Mouse (Mus musculus): ENCODE measurements around the gene Zfp579. TPM values are rescaled to one million over a fixed set of nuclear protein-coding genes. Genes with fewer than 3 reads are reported as not detected.
A peak's percentile ranks its signal among the peaks of the same experiment; 100 is the strongest.

Gene Zfp579
- polyA plus RNA-seq (2015; fragmentation: Nextera tagmentation; extraction: Ambion mirVana) = 65.2 and 68.4 TPM in 2 replicates

- Histone ChIP-seq H3K36me3 (peaks cover 33% of the 10 kb centered on the region), H3K9ac (replicated peaks) (peak within 1 kb of the TSS; percentile 81), H3K4me2 (replicated peaks) (peak within 1 kb of the TSS; percentile 94), H3K9me3 (no peaks in the 10 kb centered on the region), H3K27ac (peak within 1 kb of the TSS; percentile 87), H3K27me3 (0 out of 2 replicates have a peak, but pooled peaks cover 9% of the 10 kb centered on the region), H3K4me3 (replicated peaks) (peak within 1 kb of the TSS; percentile 68), H3K4me1 (replicated peaks) (peaks cover 40% of the 10 kb centered on the region)
- peak; percentile 88 for ATAC-seq
- WGBS = 4% methylated on average over 15 of the region's 26 CpGs
These were observed at the start of gene Zfp579 for GRCm38 (mm10) chr7:4996003-4996895. Zfp579 (minus strand) TSS chr7:4996158.

DNA sequence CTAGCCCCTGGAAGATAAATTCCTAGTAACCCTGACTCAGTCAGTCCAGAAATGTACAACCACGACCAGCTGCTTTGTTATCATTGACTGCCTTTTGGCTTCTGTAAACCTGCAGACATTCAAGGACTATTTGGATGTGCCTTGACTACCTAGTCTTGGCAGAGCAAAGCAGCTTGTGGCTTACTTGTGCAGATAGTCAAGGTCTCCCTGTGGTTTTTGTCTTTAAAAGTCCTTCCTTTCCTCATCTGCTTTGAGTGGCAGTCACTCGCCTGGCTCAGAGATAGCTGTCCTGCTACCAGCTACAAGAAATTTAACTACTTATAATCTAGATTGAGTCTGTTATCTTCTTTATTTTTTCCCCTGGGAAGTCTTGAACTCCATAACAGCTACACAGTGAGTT is 49.0 kb upstream of the Zfp579 start:
- Histone ChIP-seq H3K4me1 (replicated peaks) (0 out of 2 replicates have a peak, but pooled peaks cover 1% of the 10 kb centered on the region), H3K27ac (no peak overlapping the region), H3K36me3 (peaks cover 4% of the 10 kb centered on the region), H3K27me3 (no peaks in the 10 kb centered on the region), H3K4me3 (replicated peaks) (no peak overlapping the region), H3K4me2 (replicated peaks) (no peak overlapping the region), H3K9ac (replicated peaks) (no peak overlapping the region), H3K9me3 (no peaks in the 10 kb centered on the region)
- no peak for ATAC-seq
- 74% methylated on average over 2 of the region's 2 CpGs for WGBS

DNA sequence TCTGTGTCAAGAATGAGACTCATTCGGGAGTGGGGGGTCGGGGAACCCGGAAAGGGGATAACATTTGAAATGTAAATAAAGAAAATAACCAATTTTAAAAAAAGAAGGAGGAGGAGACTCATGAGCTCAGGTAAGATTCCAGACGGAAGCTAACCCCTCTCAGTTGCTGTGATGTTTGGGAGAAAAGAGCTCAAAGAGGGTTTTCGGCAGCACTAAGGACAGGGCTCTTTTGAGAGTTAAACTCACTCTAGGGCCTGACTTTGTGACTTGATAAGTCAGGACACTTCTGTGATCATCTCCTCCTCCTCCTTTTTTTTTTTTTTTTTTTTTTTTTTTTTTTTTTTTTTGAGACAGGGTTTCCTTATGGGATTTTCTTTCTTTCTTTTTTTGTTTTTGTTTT is 43.0 kb upstream of the Zfp579 start:
- no peak for ATAC-seq

DNA sequence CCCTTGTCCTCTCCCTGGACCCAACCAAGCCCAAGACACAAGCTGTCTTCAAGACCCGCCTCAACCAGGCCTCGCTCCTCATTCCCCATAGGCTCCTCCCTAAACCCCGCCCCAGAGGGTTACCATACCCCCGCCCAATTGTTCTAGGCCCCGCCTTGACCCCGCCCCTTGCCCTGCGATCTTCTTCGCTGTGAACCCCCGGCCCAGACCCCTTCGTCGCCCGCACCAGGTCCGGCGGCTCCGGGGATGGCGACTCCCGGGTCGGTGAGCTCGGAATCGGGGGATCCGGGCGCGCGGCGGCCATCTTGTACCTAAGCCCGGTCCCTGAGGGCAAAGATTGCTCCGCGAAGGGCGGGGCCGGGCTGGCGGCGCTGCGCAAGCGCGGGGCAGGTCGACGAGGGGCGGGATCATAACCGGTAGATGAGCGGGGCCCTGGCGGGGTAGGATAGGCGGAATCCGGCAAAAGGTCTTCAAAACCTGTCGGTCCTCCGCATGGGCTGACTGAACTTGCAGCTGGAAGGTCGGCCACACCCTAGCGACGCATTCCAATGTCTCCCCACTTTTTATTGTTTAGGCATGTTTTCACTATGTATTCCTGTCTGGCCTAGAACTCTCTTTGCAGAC is 42.3 kb upstream of the Zfp579 start, which contains the start of gene Zfp784:
TSS of gene Zfp784 (minus strand) at position 338 of the 624 bp plus-strand sequence.
- H3K4me2 ChIP-seq (replicated peaks) = peak within 1 kb of the TSS; percentile 60
- H3K27me3 ChIP-seq = no peaks in the 10 kb centered on the region
- H3K9me3 ChIP-seq = no peaks in the 10 kb centered on the region
- under 1% methylated on average over 48 of the region's 48 CpGs for WGBS
- H3K9ac ChIP-seq (replicated peaks) = peak within 1 kb of the TSS; percentile 79
- H3K4me3 ChIP-seq (replicated peaks) = peak within 1 kb of the TSS; percentile 64
- peaks cover 23% of the 10 kb centered on the region for H3K4me1 ChIP-seq (replicated peaks)
- H3K27ac ChIP-seq = peak within 1 kb of the TSS; percentile 97
- peaks cover 36% of the 10 kb centered on the region for H3K36me3 ChIP-seq
- ATAC-seq = peak; percentile 97

More for the DNA sequence above, 43.0 kb upstream of the Zfp579 start:
- Histone ChIP-seq H3K9me3 (no peaks in the 10 kb centered on the region), H3K36me3 (peaks cover 29% of the 10 kb centered on the region), H3K27ac (peak overlapping the region; percentile 97; the same call in 1 of the 2 replicates), H3K27me3 (no peaks in the 10 kb centered on the region), H3K4me3 (replicated peaks) (peak overlapping the region; percentile 64), H3K4me1 (replicated peaks) (peaks cover 23% of the 10 kb centered on the region), H3K9ac (replicated peaks) (peak overlapping the region; percentile 79), H3K4me2 (replicated peaks) (peak overlapping the region; percentile 60)
- 31% methylated on average over 5 of the region's 5 CpGs for WGBS

- 88% methylated on average over 8 of the region's 8 CpGs for WGBS
These were observed 41.5 kb upstream of the Zfp579 start for GRCm38 (mm10) chr7:5037467-5037866.

GRCm38 (mm10) chr7:5037026-5037425 is 41.1 kb upstream of the Zfp579 start:
- Histone ChIP-seq H3K9ac (replicated peaks) (no peak overlapping the region), H3K36me3 (peaks cover 48% of the 10 kb centered on the region), H3K9me3 (no peaks in the 10 kb centered on the region), H3K4me1 (replicated peaks) (peaks cover 23% of the 10 kb centered on the region), H3K4me3 (replicated peaks) (no peak overlapping the region), H3K4me2 (replicated peaks) (0 out of 2 replicates have a peak overlapping the region, but pooled peaks have one; percentile 60), H3K27ac (no peak overlapping the region), H3K27me3 (no peaks in the 10 kb centered on the region)
- ATAC-seq = no peak
- 94% methylated on average over 7 of the region's 7 CpGs for WGBS

More at GRCm38 (mm10) chr7:5037467-5037866, 41.5 kb upstream of the Zfp579 start:
- Histone ChIP-seq H3K4me3 (replicated peaks) (peak overlapping the region; percentile 64), H3K27ac (peak overlapping the region; percentile 97), H3K27me3 (no peaks in the 10 kb centered on the region), H3K9ac (replicated peaks) (peak overlapping the region; percentile 79), H3K4me1 (replicated peaks) (peaks cover 23% of the 10 kb centered on the region), H3K9me3 (no peaks in the 10 kb centered on the region), H3K4me2 (replicated peaks) (peak overlapping the region; percentile 60), H3K36me3 (peaks cover 44% of the 10 kb centered on the region)
- ATAC-seq = no peak

GRCm38 (mm10) chr7:5036136-5036535 is 40.2 kb upstream of the Zfp579 start:
- no peaks in the 10 kb centered on the region for H3K27me3 ChIP-seq
- H3K4me1 ChIP-seq (replicated peaks) = peaks cover 23% of the 10 kb centered on the region
- no peak overlapping the region for H3K27ac ChIP-seq
- no peak overlapping the region for H3K4me3 ChIP-seq (replicated peaks)
- H3K36me3 ChIP-seq = peaks cover 55% of the 10 kb centered on the region
- ATAC-seq = no peak
- 94% methylated on average over 9 of the region's 9 CpGs for WGBS
- peaks cover 7% of the 10 kb centered on the region for H3K9me3 ChIP-seq
- H3K4me2 ChIP-seq (replicated peaks) = no peak overlapping the region
- H3K9ac ChIP-seq (replicated peaks) = no peak overlapping the region

DNA sequence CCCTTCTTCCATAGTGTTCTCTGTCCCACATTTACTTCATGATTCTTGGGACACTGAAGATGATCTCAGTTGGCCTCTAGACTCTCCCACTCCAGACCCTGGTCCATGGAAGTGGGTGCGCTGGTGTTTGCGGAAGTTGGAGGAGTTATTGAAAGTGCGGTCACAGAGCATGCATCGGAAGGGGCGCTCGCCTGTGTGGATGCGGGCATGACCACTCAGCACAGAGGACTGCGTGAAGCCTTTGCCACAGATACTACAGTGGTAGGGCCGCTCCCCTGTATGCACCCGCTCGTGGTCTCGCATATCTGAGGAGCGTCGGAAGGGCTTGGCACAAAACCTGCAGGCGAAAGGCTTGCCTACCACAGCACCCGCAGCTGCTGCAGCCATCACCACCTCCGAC is 39.7 kb upstream of the Zfp579 start:
- peaks cover 13% of the 10 kb centered on the region for H3K9me3 ChIP-seq
- no peak overlapping the region for H3K4me3 ChIP-seq (replicated peaks)
- no peak overlapping the region for H3K9ac ChIP-seq (replicated peaks)
- no peak overlapping the region for H3K4me2 ChIP-seq (replicated peaks)
- peaks cover 23% of the 10 kb centered on the region for H3K4me1 ChIP-seq (replicated peaks)
- no peaks in the 10 kb centered on the region for H3K27me3 ChIP-seq
- H3K36me3 ChIP-seq = peaks cover 58% of the 10 kb centered on the region
- H3K27ac ChIP-seq = no peak overlapping the region
- ATAC-seq = no peak
- WGBS = 95% methylated on average over 17 of the region's 17 CpGs

DNA sequence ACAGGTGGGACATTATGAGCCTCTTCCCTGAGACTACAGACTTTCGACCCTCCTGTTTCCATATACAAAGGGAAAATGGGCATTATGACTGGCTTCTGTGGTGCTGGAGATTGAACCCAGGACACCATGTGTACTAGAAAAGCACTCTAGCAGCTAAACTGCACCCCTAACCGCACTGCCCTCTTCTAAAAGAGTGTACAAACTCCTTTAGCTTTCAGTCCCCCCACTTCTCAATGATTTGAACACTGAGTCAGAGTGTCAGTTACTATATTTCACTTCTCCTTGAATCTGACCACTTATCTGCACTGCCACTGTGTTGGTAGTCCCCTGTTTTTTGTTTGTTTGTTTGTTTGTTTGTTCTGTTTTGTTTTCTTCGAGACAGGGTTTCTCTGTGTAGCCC is 37.9 kb upstream of the Zfp579 start, which contains the start of gene 4632433K11Rik:
TSS of gene 4632433K11Rik (plus strand) at position 301 of the 400 bp plus-strand sequence.
- ATAC-seq = no peak
- 93% methylated on average over 3 of the region's 3 CpGs for WGBS
- H3K9ac ChIP-seq (replicated peaks) = no peak within 1 kb of the TSS

GRCm38 (mm10) chr7:5031496-5031895 is 35.5 kb upstream of the Zfp579 start:
- Histone ChIP-seq H3K9me3 (peaks cover 27% of the 10 kb centered on the region), H3K4me1 (replicated peaks) (no peaks in the 10 kb centered on the region), H3K27ac (no peak overlapping the region), H3K9ac (replicated peaks) (no peak overlapping the region), H3K36me3 (peaks cover 92% of the 10 kb centered on the region), H3K4me3 (replicated peaks) (no peak overlapping the region; the same call in 1 of the 2 replicates), H3K4me2 (replicated peaks) (no peak overlapping the region), H3K27me3 (no peaks in the 10 kb centered on the region)
- WGBS = 78% methylated on average over 46 of the region's 46 CpGs
- no peak for ATAC-seq

More for the DNA sequence above, 37.9 kb upstream of the Zfp579 start, which contains the start of gene 4632433K11Rik:
- Histone ChIP-seq H3K9me3 (peaks cover 27% of the 10 kb centered on the region), H3K4me1 (replicated peaks) (peaks cover 11% of the 10 kb centered on the region; the same call in 1 of the 2 replicates), H3K36me3 (peaks cover 77% of the 10 kb centered on the region), H3K4me2 (replicated peaks) (no peak within 1 kb of the TSS), H3K4me3 (replicated peaks) (no peak within 1 kb of the TSS), H3K27me3 (no peaks in the 10 kb centered on the region), H3K27ac (no peak within 1 kb of the TSS)

DNA sequence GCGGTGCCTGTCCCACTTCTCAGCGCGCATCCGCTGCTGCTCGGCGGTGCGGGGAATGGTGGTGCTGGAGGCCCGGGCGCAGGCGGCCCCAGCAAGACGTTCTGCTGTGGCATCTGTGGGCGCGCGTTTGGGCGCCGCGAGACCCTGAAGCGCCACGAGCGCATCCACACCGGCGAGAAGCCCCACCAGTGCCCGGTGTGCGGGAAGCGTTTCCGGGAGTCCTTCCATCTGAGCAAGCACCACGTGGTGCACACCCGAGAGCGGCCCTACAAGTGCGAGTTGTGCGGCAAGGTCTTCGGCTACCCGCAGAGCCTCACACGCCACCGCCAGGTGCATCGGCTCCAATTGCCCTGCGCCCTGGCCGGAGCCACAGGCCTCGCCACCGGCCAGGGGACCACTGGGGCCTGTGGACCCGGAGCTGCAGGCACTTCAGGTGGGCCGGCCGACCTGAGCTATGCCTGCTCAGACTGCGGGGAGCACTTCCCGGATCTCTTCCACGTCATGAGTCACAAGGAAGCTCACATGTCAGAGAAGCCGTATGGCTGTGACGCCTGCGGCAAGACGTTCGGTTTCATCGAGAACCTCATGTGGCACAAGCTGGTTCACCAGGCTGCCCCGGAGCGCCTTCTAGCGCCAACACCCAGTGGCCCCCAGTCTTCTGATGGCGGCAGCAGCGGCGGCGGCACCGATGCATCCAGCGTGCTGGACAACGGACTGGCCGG is 34.8 kb upstream of the Zfp579 start:
- WGBS = 87% methylated on average over 63 of the region's 63 CpGs
- no peak for ATAC-seq
- Histone ChIP-seq H3K4me3 (replicated peaks) (no peak overlapping the region; the same call in 1 of the 2 replicates), H3K9me3 (peaks cover 27% of the 10 kb centered on the region), H3K4me2 (replicated peaks) (no peak overlapping the region), H3K9ac (replicated peaks) (no peak overlapping the region), H3K27ac (no peak overlapping the region), H3K4me1 (replicated peaks) (no peaks in the 10 kb centered on the region), H3K27me3 (no peaks in the 10 kb centered on the region), H3K36me3 (peaks cover 85% of the 10 kb centered on the region)

Data from midbrain, embryonic 13.5 days (tissue).